ENCODE assay signal across 17 mouse cellular contexts in the genomic region with DNA sequence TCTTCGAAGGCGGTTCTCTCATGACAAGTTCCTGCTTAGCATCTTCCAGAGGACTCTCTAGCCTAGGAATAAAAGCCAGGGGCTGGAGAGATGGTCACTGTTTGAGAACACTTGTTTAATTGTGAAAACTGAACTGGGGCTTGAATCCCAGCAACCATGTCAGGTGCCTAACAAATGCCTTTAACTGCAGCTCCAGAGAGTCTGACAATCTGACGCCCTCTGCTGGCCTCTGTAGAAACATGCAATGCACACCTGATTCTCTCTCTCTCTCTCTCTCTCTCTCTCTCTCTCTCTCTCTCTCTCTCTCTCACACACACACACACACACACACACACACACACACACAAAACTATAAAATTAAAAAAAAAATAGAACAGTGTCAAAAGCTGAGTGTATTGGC. TPM values are rescaled to one million over a fixed set of nuclear protein-coding genes. Genes with fewer than 3 reads are reported as not detected.
DNase-seq lines count a peak whose midpoint lies in the region; ATAC-seq and TF ChIP-seq lines count a peak whose summit lies in the region.
"Had no signal": no experiment of that assay in that cellular context is flagged by ENCODE, and none has a peak within 500 bp of the region (broad histone marks: within the 10 kb centered on the region; RNA-seq: fewer than 3 reads in every experiment).

No protein-coding gene starts in this region.

- no peak for TF ChIP-seq EP300 in stomach, postnatal 0 days (optimal IDR thresholded peaks at IDR 0.05)

- no peak overlapping the region for H3K4me2 ChIP-seq in hindbrain, postnatal 0 days (ENCODE audit: low read depth, low read length)
- no peak overlapping the region for H3K4me2 ChIP-seq in hindbrain, embryonic 12.5 days (replicated peaks)
- no peak overlapping the region for H3K4me2 ChIP-seq in midbrain, postnatal 0 days (ENCODE audit: low read depth, low read length, poor library complexity, severe bottlenecking)
- H3K4me2 ChIP-seq in stomach, postnatal 0 days (replicated peaks; ENCODE audit: low read depth) = no peak overlapping the region
- H3K4me2 ChIP-seq: limb, embryonic 13.5 days; midbrain, embryonic 11.5 days had no signal

- no peak overlapping the region for H3K9ac ChIP-seq in hindbrain, postnatal 0 days (replicated peaks; ENCODE audit: low read length)
- H3K9ac ChIP-seq in hindbrain, embryonic 12.5 days = no peak overlapping the region
- no peak overlapping the region for H3K9ac ChIP-seq in midbrain, postnatal 0 days (replicated peaks; ENCODE audit: low read length, poor library complexity, severe bottlenecking)
- no peak overlapping the region for H3K9ac ChIP-seq in stomach, postnatal 0 days (ENCODE audit: low read length)
- H3K9ac ChIP-seq: limb, embryonic 13.5 days had no signal

- 80% methylated on average over 3 of the region's 3 CpGs for WGBS in hindbrain, postnatal 0 days
- WGBS in hindbrain, embryonic 12.5 days = 66% methylated on average over 3 of the region's 3 CpGs
- WGBS in midbrain, postnatal 0 days = 75% methylated on average over 3 of the region's 3 CpGs
- 70% methylated on average over 3 of the region's 3 CpGs for WGBS in midbrain, embryonic 10.5 days
- 71% methylated on average over 3 of the region's 3 CpGs for WGBS in stomach, postnatal 0 days

- no peaks in the 10 kb centered on the region for H3K9me3 ChIP-seq in hindbrain, postnatal 0 days (ENCODE audit: low read length)
- H3K9me3 ChIP-seq in hindbrain, embryonic 12.5 days (replicated peaks) = no peaks in the 10 kb centered on the region
- H3K9me3 ChIP-seq in midbrain, postnatal 0 days (ENCODE audit: low read length) = no peaks in the 10 kb centered on the region
- no peaks in the 10 kb centered on the region for H3K9me3 ChIP-seq in midbrain, embryonic 10.5 days (replicated peaks)
- H3K9me3 ChIP-seq in stomach, postnatal 0 days (ENCODE audit: control insufficient read depth, low read length) = no peaks in the 10 kb centered on the region
- H3K9me3 ChIP-seq: limb, embryonic 13.5 days had no signal

- peak; percentile 12 for DNase-seq in hindbrain, postnatal 0 days (ENCODE audit: low spot score)
- DNase-seq in midbrain, postnatal 0 days (ENCODE audit: low spot score) = peak; percentile 21
- DNase-seq in midbrain, embryonic 10.5 days (ENCODE audit: low spot score) = no peak
- DNase-seq in adipocyte (ENCODE audit: low spot score) (peak; percentile 39), MN1 (ENCODE audit: low spot score) (no peak)
- no peak for DNase-seq in stomach, postnatal 0 days (ENCODE audit: low spot score)
- no peak for DNase-seq in yolk sac, embryonic 10.5 days (ENCODE audit: low spot score)
- DNase-seq: cerebellum, postnatal 25 days; thymus, postnatal 36 days had no signal

- no peak for ATAC-seq in hindbrain, postnatal 0 days
- no peak for ATAC-seq in hindbrain, embryonic 12.5 days (ENCODE audit: low FRiP score)
- no peak for ATAC-seq in midbrain, postnatal 0 days (ENCODE audit: low FRiP score)
- no peak for ATAC-seq in stomach, postnatal 0 days (ENCODE audit: low FRiP score, low TSS enrichment)
- ATAC-seq: inflammation-experienced regulatory T-cells, adult 6 months had no signal

- peak; percentile 31 for TF ChIP-seq CTCF in hindbrain, postnatal 0 days (IDR thresholded peaks at IDR 0.05; ENCODE audit: low read depth)
- TF ChIP-seq CTCF in midbrain, postnatal 0 days (IDR thresholded peaks at IDR 0.05) = peak; percentile 53
- peak; percentile 44 for TF ChIP-seq CTCF in stomach, postnatal 0 days (IDR thresholded peaks at IDR 0.05; ENCODE audit: low read depth)

- no peaks in the 10 kb centered on the region for H3K27me3 ChIP-seq in hindbrain, postnatal 0 days (ENCODE audit: insufficient read depth, low read length)
- H3K27me3 ChIP-seq in hindbrain, embryonic 12.5 days = no peaks in the 10 kb centered on the region
- H3K27me3 ChIP-seq in midbrain, postnatal 0 days (ENCODE audit: insufficient read depth, low read length) = no peaks in the 10 kb centered on the region
- H3K27me3 ChIP-seq in midbrain, embryonic 10.5 days (ENCODE audit: low read depth, poor library complexity, severe bottlenecking) = no peaks in the 10 kb centered on the region
- H3K27me3 ChIP-seq in stomach, postnatal 0 days (ENCODE audit: control insufficient read depth, insufficient read depth, low read length) = no peaks in the 10 kb centered on the region
- H3K27me3 ChIP-seq: limb, embryonic 13.5 days had no signal

- H3K36me3 ChIP-seq in hindbrain, postnatal 0 days (ENCODE audit: insufficient read depth, low read length) = no peaks in the 10 kb centered on the region
- H3K36me3 ChIP-seq in hindbrain, embryonic 12.5 days = no peaks in the 10 kb centered on the region
- H3K36me3 ChIP-seq in midbrain, postnatal 0 days (ENCODE audit: insufficient read depth, low read length) = no peaks in the 10 kb centered on the region
- H3K36me3 ChIP-seq in midbrain, embryonic 10.5 days = no peaks in the 10 kb centered on the region
- no peaks in the 10 kb centered on the region for H3K36me3 ChIP-seq in stomach, postnatal 0 days (ENCODE audit: control insufficient read depth, insufficient read depth, low read length)
- H3K36me3 ChIP-seq: limb, embryonic 13.5 days had no signal

- no peak overlapping the region for H3K4me3 ChIP-seq in hindbrain, postnatal 0 days (ENCODE audit: low read length)
- no peak overlapping the region for H3K4me3 ChIP-seq in hindbrain, embryonic 12.5 days
- no peak overlapping the region for H3K4me3 ChIP-seq in midbrain, postnatal 0 days (ENCODE audit: low read depth, low read length)
- H3K4me3 ChIP-seq in midbrain, embryonic 10.5 days = no peak overlapping the region
- H3K4me3 ChIP-seq in stomach, postnatal 0 days (ENCODE audit: low read depth, low read length) = no peak overlapping the region
- H3K4me3 ChIP-seq: erythroblast, embryonic 14.5 days; limb, embryonic 13.5 days had no signal

- no peak overlapping the region for H3K27ac ChIP-seq in hindbrain, postnatal 0 days
- H3K27ac ChIP-seq in hindbrain, embryonic 12.5 days = no peak overlapping the region
- H3K27ac ChIP-seq in midbrain, postnatal 0 days (ENCODE audit: low read depth, low read length) = no peak overlapping the region
- H3K27ac ChIP-seq in midbrain, embryonic 10.5 days (replicated peaks) = no peak overlapping the region
- no peak overlapping the region for H3K27ac ChIP-seq in stomach, postnatal 0 days (replicated peaks)
- H3K27ac ChIP-seq: limb, embryonic 13.5 days had no signal

- H3K4me1 ChIP-seq in hindbrain, postnatal 0 days (ENCODE audit: insufficient read depth, low read length) = no peaks in the 10 kb centered on the region
- H3K4me1 ChIP-seq in hindbrain, embryonic 12.5 days = no peaks in the 10 kb centered on the region
- H3K4me1 ChIP-seq in midbrain, postnatal 0 days (ENCODE audit: insufficient read depth, low read length) = no peaks in the 10 kb centered on the region
- no peaks in the 10 kb centered on the region for H3K4me1 ChIP-seq in midbrain, embryonic 10.5 days
- H3K4me1 ChIP-seq in stomach, postnatal 0 days (replicated peaks; ENCODE audit: control insufficient read depth, insufficient read depth) = no peaks in the 10 kb centered on the region
- H3K4me1 ChIP-seq: limb, embryonic 13.5 days had no signal

RNA-seq across cellular contexts. Expression of a gene that starts 16.2 kb away (rescaled TPM):
- total RNA-seq in hindbrain, postnatal 0 days (2014; rRNA removed) = not detected in 2 replicates
- 0.06 TPM in 1 of 2 replicates, not detected in the other for polyA plus RNA-seq in hindbrain, postnatal 0 days (2015; fragmentation: Nextera tagmentation; extraction: Ambion mirVana)
- 0.12 TPM in 1 of 2 replicates, not detected in the other for polyA plus RNA-seq in hindbrain, embryonic 12.5 days (2016; fragmentation: Nextera tagmentation; extraction: Ambion mirVana)
- 0.05 TPM in 1 of 2 replicates, not detected in the other for total RNA-seq in midbrain, postnatal 0 days (2014; rRNA removed)
- polyA plus RNA-seq in midbrain, postnatal 0 days (2015; fragmentation: Nextera tagmentation; extraction: Ambion mirVana) = not detected in 2 replicates
- polyA plus RNA-seq in midbrain, embryonic 10.5 days (2016; fragmentation: Nextera tagmentation; extraction: Ambion mirVana) = 0.10 and 0.15 TPM in 2 replicates
- polyA plus RNA-seq in stomach, postnatal 0 days (2015; fragmentation: Nextera tagmentation; extraction: Ambion mirVana) = 8.7 and 10.6 TPM in 2 replicates
- total RNA-seq: gastrocnemius, adult 18-20 months; layer of hippocampus, adult 18-20 months had no signal
- polyA plus RNA-seq: erythroblast, embryonic 14.5 days; heart, postnatal 0 days had no signal

RNA-seq across cellular contexts. Expression of a gene that starts 19.5 kb away (rescaled TPM):
- 46.7 and 52.8 TPM in 2 replicates for total RNA-seq in hindbrain, postnatal 0 days (2014; rRNA removed)
- polyA plus RNA-seq in hindbrain, postnatal 0 days (2015; fragmentation: Nextera tagmentation; extraction: Ambion mirVana) = 18.4 and 20.0 TPM in 2 replicates
- polyA plus RNA-seq in hindbrain, embryonic 12.5 days (2016; fragmentation: Nextera tagmentation; extraction: Ambion mirVana) = 48.3 and 48.9 TPM in 2 replicates
- total RNA-seq in midbrain, postnatal 0 days (2014; rRNA removed) = 49.8 and 51.0 TPM in 2 replicates
- 22.9 and 24.3 TPM in 2 replicates for polyA plus RNA-seq in midbrain, postnatal 0 days (2015; fragmentation: Nextera tagmentation; extraction: Ambion mirVana)
- polyA plus RNA-seq in midbrain, embryonic 10.5 days (2016; fragmentation: Nextera tagmentation; extraction: Ambion mirVana) = 9.0 and 13.6 TPM in 2 replicates
- polyA plus RNA-seq in stomach, postnatal 0 days (2015; fragmentation: Nextera tagmentation; extraction: Ambion mirVana) = 26.0 and 29.9 TPM in 2 replicates

Comparison
In these comparisons a context has a peak if more than half of its experiments do, and no peak if none do; other contexts are left out.
1. DNase-seq: peak in hindbrain, postnatal 0 days (single experiment), midbrain, postnatal 0 days (single experiment) and adipocyte (single experiment); none in midbrain, embryonic 10.5 days (single experiment), stomach, postnatal 0 days (single experiment), MN1 (single experiment) and yolk sac, embryonic 10.5 days (single experiment).
2. Peak in every context shown above with its lines, with median percentiles within 50 percentile points of each other: CTCF ChIP-seq.